Mouse (Mus musculus): ENCODE data around the gene Hivep1.

DNA sequence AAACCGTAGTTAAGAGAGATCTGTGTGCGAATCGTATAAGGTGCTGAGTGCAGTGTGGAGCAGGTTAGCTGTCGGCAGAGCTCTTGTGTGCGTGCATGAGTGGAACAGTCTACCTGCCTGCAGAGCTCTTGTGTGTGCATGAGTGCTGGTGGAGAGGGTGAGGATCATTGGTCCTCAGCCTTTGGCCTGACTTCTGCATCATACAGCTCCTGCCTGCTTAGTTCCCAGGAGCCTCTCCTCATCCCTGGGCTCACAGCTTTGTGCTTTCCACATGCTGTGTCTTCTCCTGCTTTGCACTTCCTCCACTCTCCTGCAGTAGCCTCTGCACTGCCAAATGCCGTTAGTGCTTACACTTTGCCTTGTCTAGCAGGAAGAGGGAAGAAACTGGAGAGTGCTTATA is 60.2 kb downstream of the Hivep1 start:
- TF ChIP-seq CTCF (IDR thresholded peaks at IDR 0.05; ENCODE audit: borderline replicate concordance, insufficient read depth, low read depth, low read length) (no peak), POLR2A (IDR thresholded peaks at IDR 0.05; ENCODE audit: borderline replicate concordance, insufficient read depth, low read length) (no peak)

Data from cerebellum, adult 2 months (tissue).